Mouse (Mus musculus): ENCODE measurements at regions not wholly inside any gene's neighbourhood (a gene's known extent, or its start where the extent isn't known, plus 50 kb on each side); places are given as distances from the start of the nearest gene placed in this dataset.
"Not testable (repeated sequence)": the region's sequence is repeated elsewhere in the genome, so short reads cannot be mapped to it uniquely, and the experiment has no call there.

GRCm38 (mm10) chr3:53792541-53792940, 52.3 kb upstream of the Gm10985 start:
- DNase-seq (ENCODE audit: low read depth, low spot score), result no peak

GRCm38 (mm10) chr3:53789706-53790105, 55.2 kb upstream of the Gm10985 start:
- DNase-seq (ENCODE audit: low read depth, low spot score), result no peak

DNA sequence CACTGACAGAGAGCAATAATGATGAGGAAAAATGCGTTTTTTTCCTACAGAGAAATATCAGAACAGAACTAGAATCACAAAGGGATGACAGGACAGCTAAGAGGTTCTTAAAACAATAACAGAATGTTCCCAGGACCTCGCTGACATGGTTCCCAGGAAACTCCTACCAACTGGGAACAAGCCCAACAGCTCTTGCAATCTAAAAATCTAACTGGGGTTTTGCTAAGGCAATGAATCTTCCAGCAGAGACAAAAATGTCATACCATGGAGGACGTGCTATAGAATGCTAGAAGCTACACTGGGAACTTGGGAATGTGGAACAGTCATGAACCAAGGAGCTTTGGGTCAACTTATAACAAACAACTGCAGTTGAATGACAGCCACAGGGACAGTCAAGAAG, 59.7 kb upstream of the Gm10985 start:
- DNase-seq (ENCODE audit: low read depth, low spot score), result no peak

DNA sequence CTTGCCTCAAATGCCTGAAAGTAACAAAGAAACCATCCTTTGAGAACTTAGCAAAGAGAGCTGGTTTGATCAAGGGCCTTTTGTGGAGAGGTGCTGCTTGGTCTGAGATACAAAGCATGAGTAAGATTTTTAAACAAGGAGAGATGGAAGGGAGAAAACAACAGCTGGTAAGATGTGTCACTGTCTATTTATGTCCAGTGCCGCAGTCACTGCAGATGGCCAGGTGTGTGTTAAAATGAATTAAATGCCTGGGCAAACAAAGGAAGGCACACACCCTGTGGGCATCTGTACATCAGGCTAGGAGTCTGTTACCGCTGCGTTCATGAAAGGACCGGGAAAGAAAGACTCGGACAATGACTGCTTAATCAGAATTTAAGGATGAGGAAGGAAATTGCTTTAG, 68.2 kb upstream of the Gm10985 start:
- no peak for DNase-seq (ENCODE audit: low read depth, low spot score)

GRCm38 (mm10) chr3:53767601-53768000, 77.3 kb upstream of the Gm10985 start:
- DNase-seq (ENCODE audit: low read depth, low spot score), result no peak

DNA sequence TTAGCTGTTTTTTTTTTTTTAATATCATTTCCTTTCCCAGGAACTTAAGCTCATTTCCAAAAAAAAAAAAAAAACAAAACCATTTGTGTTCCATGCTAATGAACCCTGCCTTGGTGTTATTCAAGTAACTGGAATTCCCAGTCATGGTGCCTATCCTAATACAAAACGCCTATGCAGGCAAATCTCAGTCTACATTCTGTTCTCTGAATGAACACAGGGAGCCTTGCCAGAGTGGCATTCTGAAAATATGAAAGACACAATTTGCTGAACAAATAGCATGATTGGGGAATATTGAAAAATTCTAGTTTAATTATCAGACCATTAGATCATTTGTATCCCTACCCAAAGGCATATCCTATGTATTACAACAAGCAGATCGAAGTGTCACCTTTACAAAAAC, 80.9 kb upstream of the Gm10985 start:
- no peak for DNase-seq (ENCODE audit: low read depth, low spot score)

DNA sequence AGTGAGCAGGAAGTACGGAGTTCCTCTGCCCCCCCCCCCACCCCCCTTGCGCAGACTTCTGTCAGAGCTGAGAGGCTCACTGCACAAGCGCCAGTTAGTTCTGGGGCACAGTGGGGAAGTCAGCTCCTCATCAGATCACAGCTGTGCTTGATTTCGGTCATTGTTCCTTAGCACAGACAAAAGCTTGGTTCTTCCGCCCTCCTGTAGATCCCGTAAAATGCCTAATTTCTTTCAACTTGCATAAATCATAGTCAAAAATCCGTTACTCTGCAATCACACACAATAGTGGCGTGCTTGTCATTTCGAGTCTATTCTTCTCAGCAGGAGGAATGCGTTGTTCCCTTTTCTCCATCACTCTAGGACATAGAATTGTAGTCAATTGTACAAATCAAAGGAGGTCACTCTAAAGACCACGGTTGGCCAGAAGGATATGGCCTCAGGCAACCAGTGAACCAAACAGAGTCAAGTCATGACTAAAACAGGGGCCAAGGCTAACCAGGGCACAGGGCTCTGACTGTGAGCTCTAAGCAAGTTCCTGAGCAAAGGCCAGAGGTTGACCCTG, 83.3 kb upstream of the Gm10985 start:
- peak; percentile 38 for DNase-seq (ENCODE audit: low read depth, low spot score)

GRCm38 (mm10) chr3:53756115-53756853, 88.6 kb upstream of the Gm10985 start:
- DNase-seq (ENCODE audit: low read depth, low spot score), result peak; percentile 15

DNA sequence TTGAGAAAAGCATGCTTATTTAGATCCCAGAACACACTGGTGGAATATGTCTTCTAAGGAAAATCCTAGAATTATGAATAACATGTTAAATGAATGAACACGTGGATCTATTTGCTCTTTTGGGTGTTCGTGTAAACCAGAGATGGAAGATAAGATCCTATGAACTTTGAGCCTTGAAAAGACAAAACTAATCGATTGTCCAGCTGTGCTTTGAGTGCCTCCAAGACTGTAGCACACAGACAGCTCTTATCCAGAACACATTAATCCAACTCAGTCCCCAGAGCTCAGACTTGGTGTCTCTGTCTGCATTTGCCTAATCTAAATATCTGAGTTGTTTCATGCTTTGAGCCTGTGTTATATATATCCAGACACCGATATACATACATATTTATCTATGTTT, 80.0 kb upstream of the Frem2 start:
- DNase-seq (ENCODE audit: low read depth, low spot score), result no peak

DNA sequence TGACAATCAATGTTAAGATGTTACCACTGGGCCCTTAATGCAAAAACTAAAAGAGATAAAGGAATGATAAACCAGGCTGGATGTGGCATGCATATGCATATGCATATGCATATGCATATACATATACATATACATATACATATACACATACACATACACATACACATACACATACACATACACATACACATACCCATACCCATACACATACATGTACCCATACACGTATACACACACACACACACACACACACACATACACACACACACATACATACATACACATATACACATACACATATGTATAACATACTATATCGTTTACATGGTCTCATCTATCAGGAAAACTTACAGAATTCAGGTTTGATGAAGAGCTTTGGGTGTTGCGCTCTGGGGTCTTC, 78.5 kb upstream of the Frem2 start:
- not testable (repeated sequence) for DNase-seq (ENCODE audit: low read depth, low spot score)

GRCm38 (mm10) chr3:53735147-53735546, 78.0 kb upstream of the Frem2 start:
- DNase-seq (ENCODE audit: low read depth, low spot score), result peak; percentile 43

GRCm38 (mm10) chr3:53730440-53730839, 73.3 kb upstream of the Frem2 start:
- DNase-seq (ENCODE audit: low read depth, low spot score), result no peak

GRCm38 (mm10) chr3:53729810-53730209, 72.7 kb upstream of the Frem2 start:
- peak; percentile 45 for DNase-seq (ENCODE audit: low read depth, low spot score)

- DNase-seq (ENCODE audit: low read depth, low spot score), result no peak
These were observed 72.0 kb upstream of the Frem2 start for GRCm38 (mm10) chr3:53729131-53729530.

DNA sequence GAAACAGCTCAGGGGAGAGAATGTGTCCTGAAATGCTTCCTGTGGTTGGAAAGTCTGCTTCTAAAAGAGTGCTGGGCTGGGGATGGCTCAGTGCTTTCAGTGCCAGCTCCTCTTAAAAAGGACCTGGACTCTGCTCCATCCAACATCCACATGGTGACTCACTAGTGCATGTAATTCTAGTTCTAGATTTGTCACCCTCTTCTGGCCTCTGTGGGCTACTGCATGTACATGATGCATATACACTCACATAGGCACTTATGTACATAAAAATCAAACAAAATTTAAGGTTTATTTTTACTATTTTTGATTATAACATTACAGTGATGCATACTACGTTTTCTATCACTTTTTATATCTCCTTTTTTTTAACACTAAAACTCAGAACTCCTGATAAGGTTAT, 70.6 kb upstream of the Frem2 start:
- no peak for DNase-seq (ENCODE audit: low read depth, low spot score)

- DNase-seq (ENCODE audit: low read depth, low spot score), result no peak
These were observed 49.9 kb upstream of the Frem2 start for GRCm38 (mm10) chr3:53707101-53707500.

All from mesoderm, embryonic 11.5 days (tissue).